Mouse (Mus musculus): ENCODE results near the gene Olfr776. TPM values are rescaled to one million over a fixed set of nuclear protein-coding genes. Genes with fewer than 3 reads are reported as not detected.
"Not testable (repeated sequence)": the region's sequence is repeated elsewhere in the genome, so short reads cannot be mapped to it uniquely, and the experiment has no call there.

Olfr776 gene
- not detected in 2 replicates for total RNA-seq (2014; fragmentation: Nextera tagmentation)
- not detected in 2 replicates for total RNA-seq (2017)

GRCm38 (mm10) chr10:129258827-129259226 lies at the start of gene Olfr776:
Gene Olfr776 (plus strand): TSS chr10:129259127.
- no peak for ATAC-seq (replicated peaks; ENCODE audit: low FRiP score, low TSS enrichment, poor library complexity, severe bottlenecking)

GRCm38 (mm10) chr10:129230737-129231136 lies 28.2 kb upstream of the Olfr776 start:
- ATAC-seq (replicated peaks; ENCODE audit: low FRiP score, low TSS enrichment, poor library complexity, severe bottlenecking), result no peak

- ATAC-seq (replicated peaks; ENCODE audit: low FRiP score, low TSS enrichment, poor library complexity, severe bottlenecking), result no peak
Measured at GRCm38 (mm10) chr10:129235904-129236303, 23.0 kb upstream of the Olfr776 start, which contains the start of gene Olfr774. Gene Olfr774 (plus strand): TSS chr10:129236204.

- ATAC-seq (replicated peaks; ENCODE audit: low FRiP score, low TSS enrichment, poor library complexity, severe bottlenecking), result no peak
Measured at GRCm38 (mm10) chr10:129248112-129248511, 10.8 kb upstream of the Olfr776 start, which contains the start of gene Olfr775. Gene Olfr775 (plus strand): TSS chr10:129248412.

- no peak for ATAC-seq (replicated peaks; ENCODE audit: low FRiP score, low TSS enrichment, poor library complexity, severe bottlenecking)
Measured at GRCm38 (mm10) chr10:129271081-129271535, 12.2 kb downstream of the Olfr776 start, which contains the start of gene Olfr777. Gene Olfr777 (minus strand): TSS chr10:129271485.

- not testable (repeated sequence) for ATAC-seq (replicated peaks; ENCODE audit: low FRiP score, low TSS enrichment, poor library complexity, severe bottlenecking)
Measured at GRCm38 (mm10) chr10:129312973-129313372, 54.0 kb downstream of the Olfr776 start.

- not testable (repeated sequence) for ATAC-seq (replicated peaks; ENCODE audit: low FRiP score, low TSS enrichment, poor library complexity, severe bottlenecking)
Measured at GRCm38 (mm10) chr10:129313521-129313920, 54.6 kb downstream of the Olfr776 start.

Other genes with a start within 250 kb of the Olfr776 start
- gene Olfr763, start 248.3 kb upstream of the Olfr776 start, total RNA-seq (2014; fragmentation: Nextera tagmentation), result not detected in 2 replicates
- not detected in 2 replicates for gene Olfr763, start 248.3 kb upstream of the Olfr776 start, total RNA-seq (2017)
- gene Olfr764-ps1, start 219.2 kb upstream of the Olfr776 start, total RNA-seq (2014; fragmentation: Nextera tagmentation), result not detected in 2 replicates
- not detected in 2 replicates for gene Olfr764-ps1, start 219.2 kb upstream of the Olfr776 start, total RNA-seq (2017)
- gene Olfr765, start 209.1 kb upstream of the Olfr776 start, total RNA-seq (2014; fragmentation: Nextera tagmentation), result not detected in 2 replicates
- gene Olfr765, start 209.1 kb upstream of the Olfr776 start, total RNA-seq (2017), result not detected in 2 replicates
- not detected in 2 replicates for gene Olfr766-ps1, start 190.2 kb upstream of the Olfr776 start, total RNA-seq (2014; fragmentation: Nextera tagmentation)
- gene Olfr766-ps1, start 190.2 kb upstream of the Olfr776 start, total RNA-seq (2017), result not detected in 2 replicates
- not detected in 2 replicates for gene Olfr767, start 176.2 kb upstream of the Olfr776 start, total RNA-seq (2014; fragmentation: Nextera tagmentation)
- gene Olfr767, start 176.2 kb upstream of the Olfr776 start, total RNA-seq (2017), result not detected in 2 replicates
- gene Olfr768, start 159.8 kb upstream of the Olfr776 start, total RNA-seq (2014; fragmentation: Nextera tagmentation), result not detected in 2 replicates
- not detected in 2 replicates for gene Olfr768, start 159.8 kb upstream of the Olfr776 start, total RNA-seq (2017)
- gene Olfr769, start 141.3 kb upstream of the Olfr776 start, total RNA-seq (2014; fragmentation: Nextera tagmentation), result not detected in 2 replicates
- not detected in 2 replicates for gene Olfr769, start 141.3 kb upstream of the Olfr776 start, total RNA-seq (2017)
- not detected in 2 replicates for gene Olfr770, start 120.1 kb upstream of the Olfr776 start, total RNA-seq (2014; fragmentation: Nextera tagmentation)
- not detected in 2 replicates for gene Olfr770, start 120.1 kb upstream of the Olfr776 start, total RNA-seq (2017)
- gene Olfr771, start 94.4 kb upstream of the Olfr776 start, total RNA-seq (2014; fragmentation: Nextera tagmentation), result not detected in 2 replicates
- gene Olfr771, start 94.4 kb upstream of the Olfr776 start, total RNA-seq (2017), result not detected in 2 replicates
- not detected in 2 replicates for gene Olfr772, start 81.2 kb upstream of the Olfr776 start, total RNA-seq (2014; fragmentation: Nextera tagmentation)
- not detected in 2 replicates for gene Olfr772, start 81.2 kb upstream of the Olfr776 start, total RNA-seq (2017)
- gene Olfr773, start 71.7 kb upstream of the Olfr776 start, total RNA-seq (2014; fragmentation: Nextera tagmentation), result not detected in 2 replicates
- gene Olfr773, start 71.7 kb upstream of the Olfr776 start, total RNA-seq (2017), result not detected in 2 replicates
- not detected in 2 replicates for gene Olfr774, start 22.9 kb upstream of the Olfr776 start, total RNA-seq (2014; fragmentation: Nextera tagmentation)
- not detected in 2 replicates for gene Olfr774, start 22.9 kb upstream of the Olfr776 start, total RNA-seq (2017)
- not detected in 2 replicates for gene Olfr775, start 10.7 kb upstream of the Olfr776 start, total RNA-seq (2014; fragmentation: Nextera tagmentation)
- gene Olfr775, start 10.7 kb upstream of the Olfr776 start, total RNA-seq (2017), result not detected in 2 replicates
- not detected in 2 replicates for gene Olfr777, start 12.4 kb downstream of the Olfr776 start, total RNA-seq (2014; fragmentation: Nextera tagmentation)
- gene Olfr777, start 12.4 kb downstream of the Olfr776 start, total RNA-seq (2017), result not detected in 2 replicates
- not detected in 2 replicates for gene Olfr780, start 59.0 kb downstream of the Olfr776 start, total RNA-seq (2014; fragmentation: Nextera tagmentation)
- gene Olfr780, start 59.0 kb downstream of the Olfr776 start, total RNA-seq (2017), result not detected in 2 replicates
- not detected in 2 replicates for gene Olfr781, start 69.7 kb downstream of the Olfr776 start, total RNA-seq (2014; fragmentation: Nextera tagmentation)
- not detected in 2 replicates for gene Olfr781, start 69.7 kb downstream of the Olfr776 start, total RNA-seq (2017)
- gene Olfr782, start 89.7 kb downstream of the Olfr776 start, total RNA-seq (2014; fragmentation: Nextera tagmentation), result not detected in 2 replicates
- not detected in 2 replicates for gene Olfr782, start 89.7 kb downstream of the Olfr776 start, total RNA-seq (2017)
- gene Olfr784, start 125.0 kb downstream of the Olfr776 start, total RNA-seq (2014; fragmentation: Nextera tagmentation), result 0.66 TPM in 1 of 2 replicates, not detected in the other
- not detected in 2 replicates for gene Olfr784, start 125.0 kb downstream of the Olfr776 start, total RNA-seq (2017)
- gene Olfr785, start 146.3 kb downstream of the Olfr776 start, total RNA-seq (2014; fragmentation: Nextera tagmentation), result not detected in 2 replicates
- not detected in 2 replicates for gene Olfr785, start 146.3 kb downstream of the Olfr776 start, total RNA-seq (2017)
- not detected in 2 replicates for gene Olfr786, start 168.2 kb downstream of the Olfr776 start, total RNA-seq (2014; fragmentation: Nextera tagmentation)
- gene Olfr786, start 168.2 kb downstream of the Olfr776 start, total RNA-seq (2017), result not detected in 2 replicates
- not detected in 2 replicates for gene Olfr787, start 202.7 kb downstream of the Olfr776 start, total RNA-seq (2014; fragmentation: Nextera tagmentation)
- gene Olfr787, start 202.7 kb downstream of the Olfr776 start, total RNA-seq (2017), result not detected in 2 replicates
- gene Olfr788, start 211.9 kb downstream of the Olfr776 start, total RNA-seq (2014; fragmentation: Nextera tagmentation), result not detected in 2 replicates
- not detected in 2 replicates for gene Olfr788, start 211.9 kb downstream of the Olfr776 start, total RNA-seq (2017)
- gene Olfr789, start 225.6 kb downstream of the Olfr776 start, total RNA-seq (2014; fragmentation: Nextera tagmentation), result not detected in 2 replicates
- not detected in 2 replicates for gene Olfr789, start 225.6 kb downstream of the Olfr776 start, total RNA-seq (2017)
- gene Olfr790, start 239.4 kb downstream of the Olfr776 start, total RNA-seq (2014; fragmentation: Nextera tagmentation), result not detected in 2 replicates
- not detected in 2 replicates for gene Olfr790, start 239.4 kb downstream of the Olfr776 start, total RNA-seq (2017)